Mouse (Mus musculus) midbrain, embryonic 16.5 days (tissue): Measurements from ENCODE around the gene Gm38655. TPM values are rescaled to one million over a fixed set of nuclear protein-coding genes. Genes with fewer than 3 reads are reported as not detected.
"Not testable (repeated sequence)": the region's sequence is repeated elsewhere in the genome, so short reads cannot be mapped to it uniquely, and the experiment has no call there.

Experiments
- ATAC-seq: fragments of 200-750 bp; cut with Nextera tagmentation; 2 replicates; pipeline ENCODE4 v1.8.0; 2017; ENCODE audit warnings: moderate TSS enrichment
- H3K27ac ChIP-seq: fragments of 300-500 bp; sonication (generic); 2 replicates; pipeline ENCODE4 v1.5.1; 2014; ENCODE audit warnings: mild to moderate bottlenecking, low read length, mixed read lengths
- H3K27me3 ChIP-seq: fragments of 300-500 bp; sonication (generic); 2 replicates; pipeline ENCODE4 v1.6.1; 2014; ENCODE audit warnings: low read depth, low read length, mixed read lengths; ENCODE audit not compliant: control insufficient read depth, insufficient read depth
- H3K36me3 ChIP-seq: fragments of 300-500 bp; sonication (generic); 2 replicates; pipeline ENCODE4 v1.6.1; 2014; ENCODE audit warnings: mild to moderate bottlenecking, low read length, moderate library complexity, mixed read lengths; ENCODE audit not compliant: control insufficient read depth, insufficient read depth
- H3K4me1 ChIP-seq: fragments of 300-500 bp; sonication (generic); 2 replicates; pipeline ENCODE4 v1.6.1; 2014; ENCODE audit warnings: mild to moderate bottlenecking, low read length, mixed read lengths; ENCODE audit not compliant: control insufficient read depth, insufficient read depth
- H3K4me2 ChIP-seq: fragments of 300-500 bp; sonication (generic); 2 replicates; pipeline ENCODE4 v1.6.1; 2014; ENCODE audit warnings: mild to moderate bottlenecking, low read length, mixed read lengths
- H3K4me3 ChIP-seq: fragments of 300-500 bp; sonication (generic); 2 replicates; pipeline ENCODE4 v1.5.1; 2014; ENCODE audit warnings: low read depth, mild to moderate bottlenecking, low read length, moderate library complexity, mixed read lengths
- H3K9ac ChIP-seq: fragments of 300-500 bp; sonication (generic); 2 replicates; pipeline ENCODE4 v1.6.1; 2014; ENCODE audit warnings: low read depth, low read length, mixed read lengths
- H3K9me3 ChIP-seq: fragments of 300-500 bp; sonication (generic); replicated peaks from 2 replicates; pipeline ENCODE4 v1.6.1; 2014; ENCODE audit warnings: mild to moderate bottlenecking, low read length, mixed read lengths; ENCODE audit not compliant: control insufficient read depth, poor library complexity, severe bottlenecking
- WGBS: fragments of 180-500 bp; shearing (Covaris S2); extraction: QIAGEN DNeasy Blood & Tissue Kit; methylation state at CpG from one replicate; pipeline ENCODE4 v1.1.7; 2014; 5-methylcytosine and 5-hydroxymethylcytosine counted together
- polyA plus RNA-seq: library from polyadenylated mRNA; unstranded; fragments of >200 nt; fragmentation: Nextera tagmentation; extraction: Ambion mirVana; gene quantifications from 2 replicates; pipeline ENCODE4 v1.2.1, GENCODE M21; 2015

Gene Gm38655
- not detected in 2 replicates for polyA plus RNA-seq

- Histone ChIP-seq H3K4me1 (no peaks in the 10 kb centered on the region), H3K4me3 (no peak within 1 kb of the TSS), H3K36me3 (no peaks in the 10 kb centered on the region), H3K9ac (no peak within 1 kb of the TSS), H3K4me2 (no peak within 1 kb of the TSS), H3K27ac (no peak within 1 kb of the TSS), H3K9me3 (no peaks in the 10 kb centered on the region), H3K27me3 (peaks cover 2% of the 10 kb centered on the region; the same call in 1 of the 2 replicates)
- ATAC-seq = no peak
- WGBS = 73% methylated on average over 9 of the region's 9 CpGs
Observed at GRCm38 (mm10) chr17:25175411-25175810, at the start of gene Gm38655. Gm38655 (minus strand) TSS chr17:25175471.

DNA sequence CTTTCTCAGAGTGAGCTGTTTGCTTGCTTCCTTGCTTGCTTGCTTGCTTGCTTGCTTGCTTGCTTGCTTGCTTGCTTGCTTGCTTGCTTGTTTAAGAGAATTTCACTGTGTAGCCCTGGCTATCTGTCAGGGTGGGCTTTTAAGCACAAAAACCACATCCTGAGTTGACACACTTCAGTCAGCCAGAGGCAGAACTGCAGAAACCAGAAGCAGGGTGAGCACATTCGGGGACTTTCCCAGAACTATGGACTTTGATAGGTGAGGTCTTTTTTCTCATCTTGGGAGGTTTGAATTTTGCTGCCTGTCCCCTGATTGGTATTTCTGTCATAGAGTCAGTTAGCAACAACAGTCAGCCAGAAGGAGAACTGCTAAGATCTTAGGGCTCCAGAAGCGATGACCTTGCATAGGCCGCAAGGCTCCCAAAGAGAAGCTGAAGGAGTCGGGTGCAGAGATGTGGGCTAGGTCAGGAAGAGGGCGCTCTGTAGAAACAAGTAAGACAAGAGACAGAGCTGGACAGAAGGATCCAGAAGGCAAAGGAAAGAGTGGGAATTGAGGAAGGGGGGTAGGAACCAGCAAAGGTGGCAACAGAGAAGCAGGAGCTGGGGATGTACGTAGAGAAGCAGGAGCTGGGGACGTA lies 49.4 kb upstream of the Gm38655 start:
- no peaks in the 10 kb centered on the region for H3K9me3 ChIP-seq
- no peak for ATAC-seq
- H3K4me3 ChIP-seq = no peak overlapping the region
- H3K9ac ChIP-seq = no peak overlapping the region
- no peak overlapping the region for H3K27ac ChIP-seq
- H3K4me2 ChIP-seq = no peak overlapping the region
- no peaks in the 10 kb centered on the region for H3K27me3 ChIP-seq
- H3K4me1 ChIP-seq = peaks cover 15% of the 10 kb centered on the region
- H3K36me3 ChIP-seq = peaks cover 4% of the 10 kb centered on the region; the same call in 1 of the 2 replicates
- WGBS = 92% methylated on average over 7 of the region's 7 CpGs

- H3K4me3 ChIP-seq = peak overlapping the region; percentile 32
- H3K9ac ChIP-seq = peak overlapping the region; percentile 56; the same call in 1 of the 2 replicates
- ATAC-seq = no peak
- H3K4me1 ChIP-seq = peaks cover 15% of the 10 kb centered on the region
- H3K9me3 ChIP-seq = no peaks in the 10 kb centered on the region
- H3K4me2 ChIP-seq = peak overlapping the region; percentile 71
- no peak overlapping the region for H3K27ac ChIP-seq
- WGBS = 33% methylated on average over 6 of the region's 6 CpGs
- H3K36me3 ChIP-seq = peaks cover 5% of the 10 kb centered on the region; the same call in 1 of the 2 replicates
- no peaks in the 10 kb centered on the region for H3K27me3 ChIP-seq
Observed at GRCm38 (mm10) chr17:25222951-25223601, 47.8 kb upstream of the Gm38655 start.

- not testable (repeated sequence) for H3K27ac ChIP-seq, H3K36me3 ChIP-seq, H3K27me3 ChIP-seq, H3K9me3 ChIP-seq
- H3K9ac ChIP-seq = peak overlapping the region; percentile 56; the same call in 1 of the 2 replicates
- 17% methylated on average over 13 of the region's 28 CpGs for WGBS
- H3K4me2 ChIP-seq = peak overlapping the region; percentile 71
- H3K4me3 ChIP-seq = peak overlapping the region; percentile 45
- ATAC-seq = peak; percentile 93
- peaks cover 15% of the 10 kb centered on the region for H3K4me1 ChIP-seq
Observed at GRCm38 (mm10) chr17:25222504-25222940, 47.3 kb upstream of the Gm38655 start.

GRCm38 (mm10) chr17:25221821-25222503 lies 46.7 kb upstream of the Gm38655 start:
- Histone ChIP-seq H3K9me3 (no peaks in the 10 kb centered on the region), H3K4me3 (peak overlapping the region; percentile 45), H3K4me1 (peaks cover 15% of the 10 kb centered on the region), H3K9ac (peak overlapping the region; percentile 47), H3K36me3 (peaks cover 4% of the 10 kb centered on the region; the same call in 1 of the 2 replicates), H3K27ac (peak overlapping the region; percentile 68), H3K4me2 (peak overlapping the region; percentile 71), H3K27me3 (no peaks in the 10 kb centered on the region)
- WGBS = 1% methylated on average over 18 of the region's 30 CpGs
- ATAC-seq = peak; percentile 88

- Histone ChIP-seq H3K9me3 (no peaks in the 10 kb centered on the region), H3K4me3 (no peak overlapping the region), H3K27me3 (no peaks in the 10 kb centered on the region), H3K9ac (no peak overlapping the region; the same call in 1 of the 2 replicates), H3K4me1 (peaks cover 15% of the 10 kb centered on the region), H3K4me2 (no peak overlapping the region), H3K36me3 (peaks cover 3% of the 10 kb centered on the region; the same call in 1 of the 2 replicates), H3K27ac (no peak overlapping the region)
- no peak for ATAC-seq
- 89% methylated on average over 1 of the region's 1 CpGs for WGBS
Observed at GRCm38 (mm10) chr17:25220746-25221145, 45.5 kb upstream of the Gm38655 start.

GRCm38 (mm10) chr17:25219492-25220295 lies 44.4 kb upstream of the Gm38655 start:
- Histone ChIP-seq H3K27ac (no peak overlapping the region), H3K27me3 (no peaks in the 10 kb centered on the region), H3K4me2 (no peak overlapping the region), H3K9me3 (no peaks in the 10 kb centered on the region), H3K4me1 (peaks cover 15% of the 10 kb centered on the region), H3K36me3 (peaks cover 8% of the 10 kb centered on the region), H3K9ac (no peak overlapping the region), H3K4me3 (no peak overlapping the region)
- ATAC-seq = no peak
- 92% methylated on average over 15 of the region's 15 CpGs for WGBS

DNA sequence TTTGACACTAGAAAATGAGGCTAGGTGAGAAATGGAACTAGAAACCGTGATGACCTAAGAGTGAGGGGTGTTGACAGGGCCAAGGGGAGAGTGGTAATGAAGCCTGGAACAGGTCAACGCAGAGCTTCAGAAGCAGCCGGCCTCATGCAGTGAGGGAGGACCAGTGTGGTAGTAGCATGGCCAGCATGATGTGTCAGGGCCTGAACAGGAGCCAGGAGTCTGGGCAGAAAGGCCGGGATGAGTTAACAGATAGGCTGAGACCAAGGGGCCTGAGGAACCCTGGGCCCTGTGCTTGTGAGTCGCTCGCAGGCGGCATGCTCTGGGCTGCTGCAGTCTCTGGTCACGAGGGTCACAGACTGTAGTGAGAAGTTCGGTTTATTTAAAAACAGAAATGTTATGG lies 43.7 kb upstream of the Gm38655 start:
- H3K4me1 ChIP-seq = peaks cover 15% of the 10 kb centered on the region
- ATAC-seq = no peak
- no peak overlapping the region for H3K4me3 ChIP-seq
- 88% methylated on average over 9 of the region's 9 CpGs for WGBS
- H3K9ac ChIP-seq = no peak overlapping the region
- no peak overlapping the region for H3K4me2 ChIP-seq
- H3K36me3 ChIP-seq = peaks cover 14% of the 10 kb centered on the region
- H3K27me3 ChIP-seq = no peaks in the 10 kb centered on the region
- no peaks in the 10 kb centered on the region for H3K9me3 ChIP-seq
- no peak overlapping the region for H3K27ac ChIP-seq
